Mouse (Mus musculus): ENCODE data around the gene Slc7a7. TPM values are rescaled to one million over a fixed set of nuclear protein-coding genes. Genes with fewer than 3 reads are reported as not detected.

Gene Slc7a7
- polyA plus RNA-seq, 1 experiment from 2014 or later: 4.3 TPM

- H3K27ac ChIP-seq (ENCODE audit: low read length): no peak overlapping the region
- ATAC-seq: no peak
- H3K9ac ChIP-seq (ENCODE audit: low read depth, low read length): no peak overlapping the region
- H3K36me3 ChIP-seq (ENCODE audit: control insufficient read depth, insufficient read depth, low read length): peaks cover 21% of the 10 kb centered on the region
- H3K9me3 ChIP-seq (replicated peaks; ENCODE audit: control insufficient read depth, low read length, poor library complexity, severe bottlenecking): no peaks in the 10 kb centered on the region
- H3K4me2 ChIP-seq (ENCODE audit: low read length): no peak overlapping the region
- 94% methylated on average over 9 of the region's 9 CpGs for WGBS
- H3K4me3 ChIP-seq (ENCODE audit: low read depth, low read length): no peak overlapping the region
- H3K27me3 ChIP-seq (ENCODE audit: control insufficient read depth, insufficient read depth, low read depth, low read length): no peaks in the 10 kb centered on the region
- H3K4me1 ChIP-seq (ENCODE audit: control insufficient read depth, insufficient read depth, low read length): no peaks in the 10 kb centered on the region
These were observed 44.7 kb downstream of the Slc7a7 start for GRCm38 (mm10) chr14:54372923-54373322.

GRCm38 (mm10) chr14:54371460-54371859 lies 46.1 kb downstream of the Slc7a7 start:
- WGBS: over 99% methylated on average over 10 of the region's 10 CpGs
- no peak overlapping the region for H3K27ac ChIP-seq (ENCODE audit: low read length)
- no peaks in the 10 kb centered on the region for H3K27me3 ChIP-seq (ENCODE audit: control insufficient read depth, insufficient read depth, low read depth, low read length)
- H3K36me3 ChIP-seq (ENCODE audit: control insufficient read depth, insufficient read depth, low read length): peaks cover 34% of the 10 kb centered on the region
- H3K4me3 ChIP-seq (ENCODE audit: low read depth, low read length): no peak overlapping the region
- H3K9ac ChIP-seq (ENCODE audit: low read depth, low read length): no peak overlapping the region
- H3K4me2 ChIP-seq (ENCODE audit: low read length): no peak overlapping the region
- ATAC-seq: peak; percentile 52; the same call in 1 of the 2 replicates
- H3K9me3 ChIP-seq (replicated peaks; ENCODE audit: control insufficient read depth, low read length, poor library complexity, severe bottlenecking): no peaks in the 10 kb centered on the region
- H3K4me1 ChIP-seq (ENCODE audit: control insufficient read depth, insufficient read depth, low read length): no peaks in the 10 kb centered on the region

GRCm38 (mm10) chr14:54370595-54370994 lies 47.0 kb downstream of the Slc7a7 start:
- Histone ChIP-seq H3K36me3 (ENCODE audit: control insufficient read depth, insufficient read depth, low read length) (peaks cover 34% of the 10 kb centered on the region), H3K9ac (ENCODE audit: low read depth, low read length) (no peak overlapping the region), H3K27ac (ENCODE audit: low read length) (no peak overlapping the region), H3K9me3 (replicated peaks; ENCODE audit: control insufficient read depth, low read length, poor library complexity, severe bottlenecking) (no peaks in the 10 kb centered on the region), H3K4me1 (ENCODE audit: control insufficient read depth, insufficient read depth, low read length) (no peaks in the 10 kb centered on the region), H3K4me3 (ENCODE audit: low read depth, low read length) (no peak overlapping the region), H3K27me3 (ENCODE audit: control insufficient read depth, insufficient read depth, low read depth, low read length) (no peaks in the 10 kb centered on the region), H3K4me2 (ENCODE audit: low read length) (no peak overlapping the region)
- ATAC-seq: peak; percentile 31; the same call in 1 of the 2 replicates
- 95% methylated on average over 6 of the region's 6 CpGs for WGBS

- Histone ChIP-seq H3K4me2 (ENCODE audit: low read length) (no peak overlapping the region), H3K4me3 (ENCODE audit: low read depth, low read length) (no peak overlapping the region), H3K27ac (ENCODE audit: low read length) (no peak overlapping the region), H3K4me1 (ENCODE audit: control insufficient read depth, insufficient read depth, low read length) (no peaks in the 10 kb centered on the region), H3K9me3 (replicated peaks; ENCODE audit: control insufficient read depth, low read length, poor library complexity, severe bottlenecking) (no peaks in the 10 kb centered on the region), H3K9ac (ENCODE audit: low read depth, low read length) (no peak overlapping the region), H3K27me3 (ENCODE audit: control insufficient read depth, insufficient read depth, low read depth, low read length) (no peaks in the 10 kb centered on the region), H3K36me3 (ENCODE audit: control insufficient read depth, insufficient read depth, low read length) (peaks cover 34% of the 10 kb centered on the region)
- ATAC-seq: no peak
- WGBS: 97% methylated on average over 3 of the region's 3 CpGs
These were observed 48.2 kb downstream of the Slc7a7 start for GRCm38 (mm10) chr14:54369372-54369771.

GRCm38 (mm10) chr14:54367429-54368060 lies 50.0 kb downstream of the Slc7a7 start:
- no peak overlapping the region for H3K9ac ChIP-seq (ENCODE audit: low read depth, low read length)
- no peaks in the 10 kb centered on the region for H3K9me3 ChIP-seq (replicated peaks; ENCODE audit: control insufficient read depth, low read length, poor library complexity, severe bottlenecking)
- no peaks in the 10 kb centered on the region for H3K27me3 ChIP-seq (ENCODE audit: control insufficient read depth, insufficient read depth, low read depth, low read length)
- 92% methylated on average over 18 of the region's 18 CpGs for WGBS
- H3K36me3 ChIP-seq (ENCODE audit: control insufficient read depth, insufficient read depth, low read length): peaks cover 40% of the 10 kb centered on the region
- no peak overlapping the region for H3K4me3 ChIP-seq (ENCODE audit: low read depth, low read length)
- no peak overlapping the region for H3K27ac ChIP-seq (ENCODE audit: low read length)
- peaks cover 5% of the 10 kb centered on the region for H3K4me1 ChIP-seq (ENCODE audit: control insufficient read depth, insufficient read depth, low read length)
- no peak overlapping the region for H3K4me2 ChIP-seq (ENCODE audit: low read length)
- ATAC-seq: no peak

- peaks cover 40% of the 10 kb centered on the region for H3K36me3 ChIP-seq (ENCODE audit: control insufficient read depth, insufficient read depth, low read length)
These were observed 51.0 kb downstream of the Slc7a7 start for GRCm38 (mm10) chr14:54366581-54366980.

GRCm38 (mm10) chr14:54365026-54365645 lies 52.4 kb downstream of the Slc7a7 start:
- Histone ChIP-seq H3K4me2 (ENCODE audit: low read length) (no peak overlapping the region), H3K4me3 (ENCODE audit: low read depth, low read length) (no peak overlapping the region), H3K9ac (ENCODE audit: low read depth, low read length) (no peak overlapping the region), H3K27me3 (ENCODE audit: control insufficient read depth, insufficient read depth, low read depth, low read length) (no peaks in the 10 kb centered on the region), H3K4me1 (ENCODE audit: control insufficient read depth, insufficient read depth, low read length) (peaks cover 16% of the 10 kb centered on the region), H3K36me3 (ENCODE audit: control insufficient read depth, insufficient read depth, low read length) (peaks cover 35% of the 10 kb centered on the region), H3K27ac (ENCODE audit: low read length) (no peak overlapping the region), H3K9me3 (replicated peaks; ENCODE audit: control insufficient read depth, low read length, poor library complexity, severe bottlenecking) (no peaks in the 10 kb centered on the region)
- ATAC-seq: no peak
- 94% methylated on average over 5 of the region's 5 CpGs for WGBS

More at GRCm38 (mm10) chr14:54366581-54366980, 51.0 kb downstream of the Slc7a7 start:
- H3K9me3 ChIP-seq (replicated peaks; ENCODE audit: control insufficient read depth, low read length, poor library complexity, severe bottlenecking): no peaks in the 10 kb centered on the region
- H3K9ac ChIP-seq (ENCODE audit: low read depth, low read length): no peak overlapping the region
- H3K27ac ChIP-seq (ENCODE audit: low read length): no peak overlapping the region
- 96% methylated on average over 10 of the region's 10 CpGs for WGBS
- H3K4me1 ChIP-seq (ENCODE audit: control insufficient read depth, insufficient read depth, low read length): peaks cover 14% of the 10 kb centered on the region
- H3K4me3 ChIP-seq (ENCODE audit: low read depth, low read length): no peak overlapping the region
- no peaks in the 10 kb centered on the region for H3K27me3 ChIP-seq (ENCODE audit: control insufficient read depth, insufficient read depth, low read depth, low read length)
- no peak overlapping the region for H3K4me2 ChIP-seq (ENCODE audit: low read length)
- no peak for ATAC-seq

GRCm38 (mm10) chr14:54363156-54363555 lies 54.4 kb downstream of the Slc7a7 start:
- no peak for ATAC-seq
- H3K4me2 ChIP-seq (ENCODE audit: low read length): no peak overlapping the region
- peaks cover 22% of the 10 kb centered on the region for H3K36me3 ChIP-seq (ENCODE audit: control insufficient read depth, insufficient read depth, low read length)
- 96% methylated on average over 8 of the region's 8 CpGs for WGBS
- no peak overlapping the region for H3K27ac ChIP-seq (ENCODE audit: low read length)
- H3K4me3 ChIP-seq (ENCODE audit: low read depth, low read length): no peak overlapping the region
- H3K4me1 ChIP-seq (ENCODE audit: control insufficient read depth, insufficient read depth, low read length): peaks cover 16% of the 10 kb centered on the region
- no peaks in the 10 kb centered on the region for H3K9me3 ChIP-seq (replicated peaks; ENCODE audit: control insufficient read depth, low read length, poor library complexity, severe bottlenecking)
- H3K27me3 ChIP-seq (ENCODE audit: control insufficient read depth, insufficient read depth, low read depth, low read length): no peaks in the 10 kb centered on the region
- H3K9ac ChIP-seq (ENCODE audit: low read depth, low read length): no peak overlapping the region

GRCm38 (mm10) chr14:54360577-54361340 lies 56.8 kb downstream of the Slc7a7 start, which contains the start of gene Oxa1l:
TSS of gene Oxa1l (plus strand) at chr14:54360834.
- under 1% methylated on average over 48 of the region's 48 CpGs for WGBS

More at GRCm38 (mm10) chr14:54360577-54361340, 56.8 kb downstream of the Slc7a7 start, which contains the start of gene Oxa1l:
- Histone ChIP-seq H3K4me3 (ENCODE audit: low read depth, low read length) (peak within 1 kb of the TSS; percentile 58), H3K4me1 (ENCODE audit: control insufficient read depth, insufficient read depth, low read length) (peaks cover 16% of the 10 kb centered on the region), H3K36me3 (ENCODE audit: control insufficient read depth, insufficient read depth, low read length) (peaks cover 6% of the 10 kb centered on the region), H3K27ac (ENCODE audit: low read length) (peak within 1 kb of the TSS; percentile 73), H3K4me2 (ENCODE audit: low read length) (peak within 1 kb of the TSS; percentile 68), H3K9me3 (replicated peaks; ENCODE audit: control insufficient read depth, low read length, poor library complexity, severe bottlenecking) (no peaks in the 10 kb centered on the region), H3K9ac (ENCODE audit: low read depth, low read length) (peak within 1 kb of the TSS; percentile 87), H3K27me3 (ENCODE audit: control insufficient read depth, insufficient read depth, low read depth, low read length) (no peaks in the 10 kb centered on the region)
- ATAC-seq: peak; percentile 95

Measured in midbrain, embryonic 16.5 days (tissue).